Mouse (Mus musculus) liver, embryonic 15.5 days (tissue): Measurements from ENCODE around the gene Ndufb7. TPM values are rescaled to one million over a fixed set of nuclear protein-coding genes. Genes with fewer than 3 reads are reported as not detected.

Experiments
- ATAC-seq: fragments of 200-750 bp; cut with Nextera tagmentation; 2 replicates; pipeline ENCODE4 v1.8.0; 2017; ENCODE audit warnings: moderate number of reproducible peaks, mild to moderate bottlenecking, moderate library complexity; ENCODE audit not compliant: insufficient read depth
- H3K27ac ChIP-seq: fragments of 300-500 bp; sonication (generic); replicated peaks from 2 replicates; pipeline ENCODE4 v1.5.1; 2015; ENCODE audit warnings: mild to moderate bottlenecking, inconsistent platforms
- H3K27me3 ChIP-seq: fragments of 300-500 bp; sonication (generic); 2 replicates; pipeline ENCODE4 v1.6.1; 2015; ENCODE audit warnings: mild to moderate bottlenecking, inconsistent platforms
- H3K36me3 ChIP-seq: fragments of 300-500 bp; sonication (generic); replicated peaks from 2 replicates; pipeline ENCODE4 v1.6.1; 2015; ENCODE audit warnings: moderate library complexity, mild to moderate bottlenecking, inconsistent platforms
- H3K4me1 ChIP-seq: fragments of 300-500 bp; sonication (generic); replicated peaks from 2 replicates; pipeline ENCODE4 v1.6.1; 2015; ENCODE audit warnings: inconsistent platforms
- H3K4me2 ChIP-seq: fragments of 300-500 bp; sonication (generic); 2 replicates; pipeline ENCODE4 v1.6.1; 2015; ENCODE audit warnings: moderate library complexity, mild to moderate bottlenecking, inconsistent platforms
- H3K4me3 ChIP-seq: fragments of 300-500 bp; sonication (generic); replicated peaks from 2 replicates; pipeline ENCODE4 v1.5.1; 2015; ENCODE audit warnings: mild to moderate bottlenecking, inconsistent platforms
- H3K9ac ChIP-seq: fragments of 300-500 bp; sonication (generic); 2 replicates; pipeline ENCODE4 v1.6.1; 2015; ENCODE audit warnings: moderate library complexity, mild to moderate bottlenecking, inconsistent platforms
- H3K9me3 ChIP-seq: fragments of 300-500 bp; sonication (generic); replicated peaks from 2 replicates; pipeline ENCODE4 v1.6.1; 2016; ENCODE audit warnings: inconsistent platforms
- WGBS: fragments of 180-500 bp; shearing (Covaris S2); methylation state at CpG from one replicate; pipeline ENCODE4 v1.1.7; 2015; ENCODE audit warnings: mixed read lengths; ENCODE audit not compliant: insufficient replicate concordance; 5-methylcytosine and 5-hydroxymethylcytosine counted together
- polyA plus RNA-seq: library from polyadenylated mRNA; unstranded; fragments of >200 nt; fragmentation: Nextera tagmentation; extraction: Ambion mirVana; gene quantifications from 2 replicates; pipeline ENCODE4 v1.2.1, GENCODE M21; 2015

The Ndufb7 gene
- polyA plus RNA-seq, 1 experiment from 2014 or later = 237 TPM

DNA sequence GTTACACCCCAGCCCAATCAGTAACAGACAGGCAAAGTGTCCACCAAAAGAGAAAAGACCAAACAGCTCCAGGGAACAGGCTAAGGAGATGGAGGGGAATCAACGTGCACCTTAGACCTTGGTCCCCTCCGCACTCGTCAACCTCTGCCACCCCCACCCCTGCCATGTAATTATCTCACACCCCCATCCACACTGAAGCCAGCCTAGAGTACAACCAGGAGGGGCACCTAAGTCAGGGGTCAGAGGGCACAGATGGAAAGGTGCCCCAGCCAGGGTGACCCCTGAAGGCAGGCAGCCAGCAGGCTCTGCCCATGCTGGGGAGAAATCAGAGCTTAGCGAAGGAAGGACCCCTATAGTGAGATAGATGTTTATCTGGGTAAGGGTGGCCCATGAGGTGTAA is 10.4 kb downstream of the Ndufb7 start:
- WGBS = 72% methylated on average over 4 of the region's 4 CpGs
- Histone ChIP-seq H3K9me3 (no peaks in the 10 kb centered on the region), H3K9ac (no peak overlapping the region), H3K4me3 (no peak overlapping the region), H3K27ac (0 out of 2 replicates have a peak overlapping the region, but pooled peaks have one; percentile 33), H3K27me3 (no peaks in the 10 kb centered on the region), H3K4me2 (no peak overlapping the region), H3K4me1 (peaks cover 55% of the 10 kb centered on the region), H3K36me3 (peaks cover 27% of the 10 kb centered on the region)
- no peak for ATAC-seq

- Histone ChIP-seq H3K27ac (0 out of 2 replicates have a peak overlapping the region, but pooled peaks have one; percentile 33), H3K9ac (no peak overlapping the region), H3K9me3 (no peaks in the 10 kb centered on the region), H3K4me2 (no peak overlapping the region), H3K4me3 (no peak overlapping the region), H3K4me1 (peaks cover 55% of the 10 kb centered on the region), H3K36me3 (peaks cover 22% of the 10 kb centered on the region), H3K27me3 (no peaks in the 10 kb centered on the region)
- 72% methylated on average over 9 of the region's 9 CpGs for WGBS
- ATAC-seq = no peak
These were observed 10.9 kb downstream of the Ndufb7 start for GRCm38 (mm10) chr8:83577384-83577791.

DNA sequence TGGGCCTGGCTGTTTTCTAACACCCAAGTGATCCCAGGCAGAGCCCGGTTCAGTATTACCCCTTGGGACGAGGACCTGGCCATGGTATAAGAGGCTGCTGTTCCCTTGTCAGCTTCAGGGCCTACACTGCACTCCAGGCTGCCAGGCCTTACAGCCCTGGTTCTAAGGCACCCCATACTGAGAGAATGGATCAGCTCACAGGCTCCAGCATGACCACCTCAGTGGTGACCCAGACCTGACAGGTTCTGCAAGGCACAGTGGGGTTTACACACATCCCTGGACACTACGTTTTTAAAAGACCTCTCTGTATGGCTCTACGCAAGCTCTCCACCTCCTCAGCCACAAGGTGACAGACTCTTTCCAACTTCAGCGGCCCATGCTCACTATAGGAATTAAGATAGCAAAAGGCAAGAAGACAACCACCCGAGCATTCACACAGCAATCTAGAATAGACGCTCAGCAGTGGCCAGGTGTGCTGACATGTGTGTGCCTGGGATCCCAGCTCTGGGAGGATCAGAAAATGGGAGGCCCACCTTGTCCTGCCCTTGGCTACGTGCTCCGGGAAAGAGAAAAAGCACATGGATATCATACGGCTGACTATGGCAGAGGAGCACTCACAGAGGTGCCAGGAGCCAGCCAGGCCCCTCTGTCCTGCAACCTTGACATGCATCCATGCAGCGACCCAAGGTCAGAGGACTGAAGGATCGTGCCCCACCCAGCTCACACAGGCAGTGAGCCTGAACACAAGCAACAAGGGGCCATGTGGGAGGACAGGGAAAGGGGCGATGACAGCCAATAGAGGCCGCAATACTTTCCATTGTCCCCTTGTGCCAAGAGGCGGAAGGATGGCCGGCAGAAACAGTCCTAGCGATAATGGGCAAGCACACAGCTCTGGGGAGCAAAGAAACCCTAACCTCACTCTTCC is 11.9 kb downstream of the Ndufb7 start:
- Histone ChIP-seq H3K9me3 (no peaks in the 10 kb centered on the region), H3K4me3 (no peak overlapping the region), H3K27ac (no peak overlapping the region), H3K4me1 (peaks cover 54% of the 10 kb centered on the region), H3K9ac (no peak overlapping the region), H3K36me3 (0 out of 2 replicates have a peak, but pooled peaks cover 14% of the 10 kb centered on the region), H3K4me2 (no peak overlapping the region), H3K27me3 (no peaks in the 10 kb centered on the region)
- no peak for ATAC-seq
- WGBS = 72% methylated on average over 17 of the region's 17 CpGs

GRCm38 (mm10) chr8:83579676-83580075 is 13.2 kb downstream of the Ndufb7 start:
- Histone ChIP-seq H3K9me3 (no peaks in the 10 kb centered on the region), H3K36me3 (peaks cover 13% of the 10 kb centered on the region), H3K4me3 (no peak overlapping the region), H3K4me2 (no peak overlapping the region), H3K4me1 (peaks cover 50% of the 10 kb centered on the region), H3K9ac (no peak overlapping the region), H3K27ac (no peak overlapping the region), H3K27me3 (no peaks in the 10 kb centered on the region)
- WGBS = 81% methylated on average over 8 of the region's 8 CpGs
- ATAC-seq = no peak

DNA sequence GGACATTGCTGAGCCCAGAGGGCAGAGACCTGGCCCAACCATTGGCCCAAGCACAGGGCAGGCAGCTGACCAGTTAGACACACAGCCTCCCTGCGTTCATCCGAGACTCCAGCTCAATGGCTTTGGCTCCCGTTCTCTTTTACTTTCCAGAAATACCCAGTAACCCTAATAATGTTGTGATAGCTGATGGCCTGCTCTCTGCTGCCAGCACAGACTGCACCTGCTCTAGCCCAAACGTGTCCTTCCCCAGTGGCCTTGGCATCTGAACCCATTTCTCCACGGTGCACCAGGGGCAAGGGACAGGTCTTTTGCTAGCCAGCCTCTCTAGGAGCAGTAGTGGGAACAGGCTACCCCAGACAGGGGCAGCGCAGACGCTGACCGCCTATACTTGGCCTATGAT is 14.4 kb downstream of the Ndufb7 start:
- Histone ChIP-seq H3K9ac (no peak overlapping the region), H3K4me1 (peaks cover 59% of the 10 kb centered on the region), H3K4me2 (no peak overlapping the region)

GRCm38 (mm10) chr8:83582226-83582625 is 15.8 kb downstream of the Ndufb7 start:
- 84% methylated on average over 8 of the region's 8 CpGs for WGBS
- Histone ChIP-seq H3K4me1 (peaks cover 54% of the 10 kb centered on the region), H3K9me3 (no peaks in the 10 kb centered on the region), H3K4me3 (no peak overlapping the region), H3K4me2 (no peak overlapping the region), H3K27me3 (no peaks in the 10 kb centered on the region), H3K9ac (no peak overlapping the region), H3K27ac (no peak overlapping the region), H3K36me3 (peaks cover 19% of the 10 kb centered on the region)
- ATAC-seq = no peak

More for the DNA sequence above, 14.4 kb downstream of the Ndufb7 start:
- no peaks in the 10 kb centered on the region for H3K9me3 ChIP-seq
- no peak overlapping the region for H3K27ac ChIP-seq
- no peak overlapping the region for H3K4me3 ChIP-seq
- no peak for ATAC-seq
- peaks cover 16% of the 10 kb centered on the region for H3K36me3 ChIP-seq
- H3K27me3 ChIP-seq = no peaks in the 10 kb centered on the region
- 82% methylated on average over 8 of the region's 8 CpGs for WGBS

- H3K4me1 ChIP-seq = peaks cover 56% of the 10 kb centered on the region
- no peak overlapping the region for H3K4me2 ChIP-seq
- H3K27me3 ChIP-seq = no peaks in the 10 kb centered on the region
- H3K9ac ChIP-seq = no peak overlapping the region
- H3K4me3 ChIP-seq = no peak overlapping the region
- peaks cover 24% of the 10 kb centered on the region for H3K36me3 ChIP-seq
- H3K9me3 ChIP-seq = no peaks in the 10 kb centered on the region
- no peak overlapping the region for H3K27ac ChIP-seq
- 85% methylated on average over 15 of the region's 15 CpGs for WGBS
- ATAC-seq = no peak
These were observed 16.8 kb downstream of the Ndufb7 start for GRCm38 (mm10) chr8:83583236-83583635.

DNA sequence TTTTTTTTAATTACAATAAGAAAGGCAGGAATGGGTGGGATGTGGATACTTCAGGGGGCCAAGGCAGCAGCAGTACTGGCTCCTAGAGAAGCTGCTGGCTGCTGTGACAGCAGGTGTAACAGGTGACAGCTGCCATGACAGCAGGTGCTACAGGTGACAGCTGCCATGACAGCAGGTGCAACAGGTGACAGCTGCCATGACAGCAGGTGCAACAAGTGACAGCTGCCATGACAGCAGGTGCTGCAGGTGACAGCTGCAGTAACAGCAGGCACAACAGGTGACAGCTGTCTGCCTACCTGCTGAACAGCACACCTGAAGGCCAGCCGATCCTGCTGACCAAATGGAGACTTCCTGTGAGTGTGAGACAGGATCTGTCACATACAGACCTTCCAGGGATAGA is 18.3 kb downstream of the Ndufb7 start:
- H3K4me1 ChIP-seq = peaks cover 58% of the 10 kb centered on the region

DNA sequence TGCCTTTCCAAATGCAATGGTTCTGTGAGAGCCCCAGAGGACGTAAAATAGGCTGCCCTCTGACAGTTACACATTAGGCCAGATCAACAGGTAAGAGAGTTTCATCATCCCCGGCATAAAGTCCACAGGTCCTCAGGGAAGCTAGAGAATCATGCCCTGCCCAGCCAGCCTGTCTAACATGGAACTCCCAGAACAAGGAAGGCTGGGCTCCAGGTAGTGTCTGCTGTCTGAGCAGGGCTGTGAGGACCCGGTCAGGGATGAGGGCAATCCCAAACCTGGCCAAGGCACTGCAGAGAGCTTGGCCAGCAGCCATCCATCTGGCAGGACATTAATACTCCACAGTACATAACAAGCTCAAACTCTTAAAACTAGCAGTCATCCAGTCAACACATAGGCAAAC is 18.9 kb downstream of the Ndufb7 start:
- Histone ChIP-seq H3K4me3 (no peak overlapping the region), H3K9me3 (no peaks in the 10 kb centered on the region), H3K36me3 (peaks cover 38% of the 10 kb centered on the region), H3K4me2 (no peak overlapping the region), H3K4me1 (peaks cover 62% of the 10 kb centered on the region), H3K27me3 (no peaks in the 10 kb centered on the region), H3K27ac (peak overlapping the region; percentile 58), H3K9ac (no peak overlapping the region)
- ATAC-seq = peak; percentile 29
- 71% methylated on average over 3 of the region's 3 CpGs for WGBS

More for the DNA sequence above, 18.3 kb downstream of the Ndufb7 start:
- H3K36me3 ChIP-seq = peaks cover 34% of the 10 kb centered on the region
- no peak for ATAC-seq
- peak overlapping the region; percentile 34; the same call in 1 of the 2 replicates for H3K27ac ChIP-seq
- no peak overlapping the region for H3K4me2 ChIP-seq
- H3K4me3 ChIP-seq = no peak overlapping the region
- no peak overlapping the region for H3K9ac ChIP-seq
- H3K27me3 ChIP-seq = no peaks in the 10 kb centered on the region
- no peaks in the 10 kb centered on the region for H3K9me3 ChIP-seq
- 85% methylated on average over 1 of the region's 1 CpGs for WGBS

GRCm38 (mm10) chr8:83587644-83588043 is 21.2 kb downstream of the Ndufb7 start:
- H3K27me3 ChIP-seq = no peaks in the 10 kb centered on the region
- no peak overlapping the region for H3K4me2 ChIP-seq
- H3K9ac ChIP-seq = no peak overlapping the region
- peaks cover 46% of the 10 kb centered on the region for H3K36me3 ChIP-seq
- peaks cover 70% of the 10 kb centered on the region for H3K4me1 ChIP-seq
- WGBS = 79% methylated on average over 6 of the region's 6 CpGs
- H3K9me3 ChIP-seq = no peaks in the 10 kb centered on the region
- H3K27ac ChIP-seq = no peak overlapping the region
- no peak for ATAC-seq
- H3K4me3 ChIP-seq = no peak overlapping the region

DNA sequence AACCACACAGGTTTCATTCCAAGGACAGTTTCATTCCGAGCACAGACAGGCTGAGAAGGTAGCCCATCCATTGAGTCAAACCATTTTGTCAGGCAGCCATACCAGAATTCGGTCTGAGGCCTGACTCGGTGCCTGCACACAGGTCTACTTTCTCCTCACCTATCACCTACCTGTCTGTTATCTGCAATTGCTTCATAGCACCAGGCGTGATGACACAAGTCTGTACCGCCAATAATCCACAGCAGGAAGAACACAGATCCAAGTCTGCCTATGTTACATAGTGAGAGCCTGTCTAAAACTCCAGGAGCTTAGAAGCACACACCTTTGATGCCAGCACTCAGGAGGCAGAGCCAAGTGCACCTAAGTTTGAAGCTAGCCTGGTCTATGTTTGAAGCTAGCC is 22.4 kb downstream of the Ndufb7 start:
- no peak overlapping the region for H3K4me2 ChIP-seq
- no peak for ATAC-seq
- peaks cover 76% of the 10 kb centered on the region for H3K4me1 ChIP-seq
- no peak overlapping the region for H3K4me3 ChIP-seq
- no peaks in the 10 kb centered on the region for H3K27me3 ChIP-seq
- no peaks in the 10 kb centered on the region for H3K9me3 ChIP-seq
- peaks cover 40% of the 10 kb centered on the region for H3K36me3 ChIP-seq
- no peak overlapping the region for H3K27ac ChIP-seq
- H3K9ac ChIP-seq = no peak overlapping the region
- WGBS = 77% methylated on average over 5 of the region's 5 CpGs
